In genomic region chr10:85102247-85103084, GRCm38 (mm10) we compare ENCODE assay signal across 8 mouse cellular contexts. TPM values are rescaled to one million over a fixed set of nuclear protein-coding genes. Genes with fewer than 3 reads are reported as not detected.
A peak's percentile ranks its signal among the peaks of the same experiment; 100 is the strongest.
DNase-seq lines count a peak whose midpoint lies in the region; ATAC-seq lines count a peak whose summit lies in the region.

Fhl4 (minus strand) TSS chr10:85102495.
Tmem263 (plus strand) TSS chr10:85102627.

- peak within 1 kb of the TSS; percentile 87 for H3K4me2 ChIP-seq in intestine, embryonic 15.5 days (replicated peaks)

- intact Hi-C loops in gastrocnemius, postnatal 36 days (cut with DNase I), result no loop called here
- intact Hi-C loops in left cerebral cortex, postnatal 25 days (cut with DNase I), result no loop called here

- H3K4me1 ChIP-seq in intestine, embryonic 15.5 days (replicated peaks), result no peaks in the 10 kb centered on the region

- no peaks in the 10 kb centered on the region for H3K36me3 ChIP-seq in intestine, embryonic 15.5 days

- peak within 1 kb of the TSS; percentile 91 for H3K9ac ChIP-seq in intestine, embryonic 15.5 days

- peak within 1 kb of the TSS; percentile 94 for H3K4me3 ChIP-seq in intestine, embryonic 15.5 days (replicated peaks)

- WGBS in intestine, embryonic 15.5 days, result under 1% methylated on average over 92 of the region's 96 CpGs

- no peaks in the 10 kb centered on the region for H3K27me3 ChIP-seq in intestine, embryonic 15.5 days (replicated peaks)

- ATAC-seq in intestine, embryonic 15.5 days, result peak; percentile 97

- peak; percentile 50 for DNase-seq in adrenal gland, adult 8-10 months
- DNase-seq in embryo, embryonic 11.5 days (ENCODE audit: low read depth, low spot score), result peak; percentile 87
- peak; percentile 71 to 82 for DNase-seq in gastrocnemius, postnatal 36 days
- DNase-seq in left cerebral cortex, postnatal 25 days (ENCODE audit: low spot score in 2 of 2), result peak; percentile 62 to 79
- peak; percentile 95 for DNase-seq in mesoderm, embryonic 11.5 days (ENCODE audit: low read depth, low spot score)
- DNase-seq in right cerebral cortex, postnatal 25 days, result peak; percentile 78
- DNase-seq in urinary bladder, postnatal 4 days (ENCODE audit: low spot score in 2 of 2), result peak; percentile 85 to 86

- no peaks in the 10 kb centered on the region for H3K9me3 ChIP-seq in intestine, embryonic 15.5 days

- peak within 1 kb of the TSS; percentile 79 for H3K27ac ChIP-seq in intestine, embryonic 15.5 days

RNA-seq across cellular contexts. Expression of gene Fhl4, which starts in this region (rescaled TPM):
- under 1 TPM; 0.70 to 0.78 (median 0.75) TPM for total RNA-seq in adrenal gland, adult 8-10 months (2022)
- total RNA-seq in gastrocnemius, postnatal 36 days (2021), result under 1 TPM; 0.12 to 0.31 TPM
- 0.41 and 0.67 TPM in 2 replicates for polyA plus RNA-seq in intestine, embryonic 15.5 days (2015; fragmentation: Nextera tagmentation; extraction: Ambion mirVana)
- total RNA-seq in left cerebral cortex, postnatal 25 days (2021), result 1 to 10 TPM in 1 of 2 experiments, under 1 TPM in 1; 0.55 to 1.3 TPM

RNA-seq across cellular contexts. Expression of gene Tmem263, which starts in this region (rescaled TPM):
- 10 to 100 TPM; 17.5 to 23.4 (median 20.6) TPM for total RNA-seq in adrenal gland, adult 8-10 months (2022)
- 10 to 100 TPM in 1 of 2 experiments, 1 to 10 TPM in 1; 8.9 to 10.3 TPM for total RNA-seq in gastrocnemius, postnatal 36 days (2021)
- 54.1 and 60.2 TPM in 2 replicates for polyA plus RNA-seq in intestine, embryonic 15.5 days (2015; fragmentation: Nextera tagmentation; extraction: Ambion mirVana)
- 10 to 100 TPM; 39.7 to 40.6 TPM for total RNA-seq in left cerebral cortex, postnatal 25 days (2021)

Comparison
In these comparisons a context has a peak if more than half of its experiments do, and no peak if none do; other contexts are left out.
1. Peak in every context shown above with its lines: DNase-seq, ATAC-seq, H3K4me3 ChIP-seq and H3K27ac ChIP-seq.